Mouse (Mus musculus): ENCODE results near the gene Ccdc88a.
"Not testable (repeated sequence)": the region's sequence is repeated elsewhere in the genome, so short reads cannot be mapped to it uniquely, and the experiment has no call there.

Ccdc88a gene

GRCm38 (mm10) chr11:29448741-29449140 is 75.3 kb downstream of the Ccdc88a start:
- DNase-seq (ENCODE audit: low spot score), result no peak

DNA sequence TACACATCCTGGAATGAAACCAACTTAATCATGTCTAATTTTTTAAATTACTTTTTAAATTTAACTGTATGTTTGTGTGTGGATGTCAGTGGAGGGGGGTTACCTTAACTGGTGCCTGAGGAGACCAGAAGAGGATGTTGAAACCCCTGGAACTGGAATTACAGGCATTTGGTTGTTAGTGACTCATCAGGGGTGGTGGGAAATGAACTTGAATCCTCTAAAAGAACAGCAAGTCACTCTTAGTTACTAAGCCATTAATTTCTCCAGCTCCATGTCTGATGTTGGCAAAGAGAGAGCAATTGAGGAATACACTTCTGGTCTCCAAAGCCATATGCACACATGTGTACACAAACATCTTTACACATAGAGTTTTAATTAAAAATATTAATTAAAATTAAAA is 101.2 kb downstream of the Ccdc88a start:
- no peak for DNase-seq (ENCODE audit: low spot score)

GRCm38 (mm10) chr11:29493135-29493534 is 119.7 kb downstream of the Ccdc88a start:
- no peak for DNase-seq (ENCODE audit: low spot score)

DNA sequence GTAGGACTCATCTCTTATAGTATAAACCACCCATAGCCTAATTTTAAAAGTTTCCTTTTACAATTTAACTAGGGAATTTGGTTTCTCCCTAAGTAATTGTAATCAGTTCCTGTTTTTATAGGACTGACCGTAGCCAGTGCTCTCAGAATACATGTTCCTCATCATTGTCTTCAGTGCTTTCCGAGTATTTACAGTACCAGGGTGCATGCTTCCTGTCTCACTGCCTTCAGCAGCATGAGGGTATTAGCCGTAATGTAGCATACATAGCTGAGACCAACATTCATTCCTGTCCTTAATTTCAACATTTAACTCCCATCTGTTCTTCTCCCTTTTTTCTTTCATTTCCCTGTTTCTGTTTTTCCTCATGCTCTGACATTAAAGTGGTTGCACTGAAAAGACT is 123.5 kb downstream of the Ccdc88a start:
- no peak for DNase-seq (ENCODE audit: low spot score)

GRCm38 (mm10) chr11:29503948-29504893 is 130.8 kb downstream of the Ccdc88a start:
- DNase-seq (ENCODE audit: low spot score), result no peak

DNA sequence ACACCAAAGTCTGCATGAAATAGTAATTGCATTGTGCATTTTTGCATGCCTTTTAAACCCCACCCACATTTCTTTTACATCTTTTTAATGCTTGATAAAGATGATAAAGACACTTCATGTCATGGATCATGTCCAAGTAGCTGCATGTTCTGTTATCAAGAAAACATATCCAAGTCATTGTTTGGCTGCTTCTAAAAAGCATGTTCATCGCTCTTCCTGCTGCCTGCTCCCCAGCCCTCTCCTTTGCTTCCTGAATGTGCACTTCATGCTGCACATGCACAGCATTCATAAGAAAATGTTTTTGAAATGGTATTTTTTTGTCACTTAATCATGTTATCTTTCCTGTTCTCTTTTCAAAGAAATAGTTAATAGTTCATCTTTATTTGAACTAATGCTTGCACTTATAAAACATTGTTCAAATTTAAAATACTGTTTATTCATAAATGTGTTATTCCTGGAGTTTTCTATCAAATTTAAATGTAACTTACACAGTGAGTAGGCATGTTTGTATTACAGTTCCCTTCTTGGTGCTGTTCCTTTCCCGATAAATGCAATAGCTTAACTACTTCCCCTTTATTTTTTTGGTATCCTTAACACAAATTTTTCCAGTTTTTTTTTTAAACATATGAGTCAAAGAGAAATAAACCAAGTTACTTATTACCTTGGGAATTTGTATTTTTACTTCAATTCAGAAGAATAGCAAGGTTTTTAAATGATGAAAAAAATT is 131.6 kb downstream of the Ccdc88a start:
- DNase-seq (ENCODE audit: low spot score), result no peak

- DNase-seq (ENCODE audit: low spot score), result no peak
Observed at GRCm38 (mm10) chr11:29509421-29509820, 136.0 kb downstream of the Ccdc88a start.

DNA sequence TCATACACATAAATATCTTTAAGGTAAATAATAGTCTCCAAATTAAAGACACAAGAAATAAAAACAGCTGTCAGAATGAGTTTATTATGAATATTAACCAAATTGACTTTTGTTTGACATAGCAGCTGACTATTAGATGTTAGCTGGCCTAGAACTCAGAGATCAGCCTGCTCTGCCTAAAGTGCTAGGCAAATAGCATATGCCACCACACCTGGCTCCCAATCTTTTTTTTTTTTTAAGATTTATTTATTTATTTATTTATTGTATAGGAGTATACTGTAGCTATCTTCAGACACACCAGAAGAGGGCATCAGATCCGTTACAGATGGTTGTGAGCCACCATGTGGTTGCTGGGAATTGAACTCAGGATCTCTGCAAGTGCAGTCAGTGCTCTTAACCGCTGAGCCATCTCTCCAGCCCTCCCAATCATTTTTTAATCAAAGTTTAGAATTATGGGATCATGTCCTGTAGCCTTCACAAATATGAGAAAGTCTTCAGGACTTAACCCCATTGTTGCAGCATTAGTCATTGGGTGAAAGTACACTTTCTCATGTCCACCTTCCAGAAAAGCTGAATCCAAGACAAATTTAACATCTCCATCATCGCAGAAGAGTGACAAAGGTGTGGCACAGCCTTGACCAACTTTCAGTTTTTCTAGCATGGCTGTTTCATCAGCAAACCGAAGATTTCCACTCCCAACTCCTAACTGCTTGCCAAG is 139.5 kb downstream of the Ccdc88a start:
- DNase-seq (ENCODE audit: low spot score), result no peak

DNA sequence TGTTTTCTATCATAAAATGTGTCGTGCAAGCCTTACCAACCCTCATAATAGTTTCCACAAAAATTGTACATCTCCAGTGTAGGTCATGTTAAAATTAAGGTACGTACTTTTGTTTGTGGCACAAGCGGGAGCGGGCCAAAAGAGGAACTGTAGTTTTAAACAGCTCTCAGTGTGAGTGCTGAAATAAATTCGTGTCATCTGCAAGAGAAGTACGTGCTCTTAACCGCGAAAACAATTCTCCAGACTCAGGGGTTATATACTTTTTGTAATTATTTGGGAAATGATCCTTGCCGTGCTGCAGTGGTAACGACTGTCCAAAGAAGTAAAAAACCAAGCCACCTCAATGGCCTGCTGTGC is 140.8 kb downstream of the Ccdc88a start:
- DNase-seq (ENCODE audit: low spot score), result no peak

DNA sequence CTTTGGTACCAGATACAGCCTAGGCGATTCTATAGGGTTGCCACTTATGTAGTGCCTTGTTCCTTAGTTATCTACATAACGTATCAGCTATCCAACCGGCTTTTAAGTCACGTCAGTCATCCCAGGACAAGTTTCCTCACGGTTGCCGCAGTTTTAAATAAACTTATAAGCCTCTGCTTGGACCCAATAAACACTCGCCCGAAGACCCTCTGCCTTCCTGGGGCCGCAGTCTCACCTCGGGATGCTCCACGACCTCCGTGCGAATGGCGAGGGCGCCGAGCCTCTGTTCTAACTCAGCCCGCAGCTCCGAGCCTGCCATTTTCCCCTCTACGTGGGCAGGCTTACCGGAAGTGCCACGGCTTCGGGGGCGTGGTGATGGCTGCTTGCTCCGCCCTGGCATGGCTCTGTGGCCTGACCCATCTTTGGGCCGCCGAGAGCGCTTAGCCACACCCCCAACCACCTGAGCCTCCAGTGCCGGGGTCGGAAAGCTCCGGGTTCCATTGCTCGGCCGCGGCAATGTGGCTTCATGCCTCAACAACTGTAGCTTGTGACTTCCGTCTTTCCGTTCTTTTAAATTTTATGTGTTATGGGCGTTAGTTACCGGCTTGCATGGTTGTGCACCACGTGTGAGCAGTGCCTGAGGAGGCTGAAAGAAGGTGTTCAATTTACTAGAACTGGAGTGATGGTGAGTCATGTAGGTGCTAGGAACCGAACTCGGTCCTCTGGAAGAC is 141.4 kb downstream of the Ccdc88a start, which contains the start of gene Prorsd1:
Prorsd1 (minus strand) TSS at position 352 of the 731 bp plus-strand sequence.
- DNase-seq (ENCODE audit: low spot score), result peak; percentile 93

- DNase-seq (ENCODE audit: low spot score), result peak; percentile 77
Observed at GRCm38 (mm10) chr11:29525988-29526794, 152.7 kb downstream of the Ccdc88a start, which contains the start of gene Mtif2. Gene Mtif2, plus strand, starts transcription at chr11:29526408.

GRCm38 (mm10) chr11:29538201-29538600 is 164.7 kb downstream of the Ccdc88a start:
- no peak for DNase-seq (ENCODE audit: low spot score)

DNA sequence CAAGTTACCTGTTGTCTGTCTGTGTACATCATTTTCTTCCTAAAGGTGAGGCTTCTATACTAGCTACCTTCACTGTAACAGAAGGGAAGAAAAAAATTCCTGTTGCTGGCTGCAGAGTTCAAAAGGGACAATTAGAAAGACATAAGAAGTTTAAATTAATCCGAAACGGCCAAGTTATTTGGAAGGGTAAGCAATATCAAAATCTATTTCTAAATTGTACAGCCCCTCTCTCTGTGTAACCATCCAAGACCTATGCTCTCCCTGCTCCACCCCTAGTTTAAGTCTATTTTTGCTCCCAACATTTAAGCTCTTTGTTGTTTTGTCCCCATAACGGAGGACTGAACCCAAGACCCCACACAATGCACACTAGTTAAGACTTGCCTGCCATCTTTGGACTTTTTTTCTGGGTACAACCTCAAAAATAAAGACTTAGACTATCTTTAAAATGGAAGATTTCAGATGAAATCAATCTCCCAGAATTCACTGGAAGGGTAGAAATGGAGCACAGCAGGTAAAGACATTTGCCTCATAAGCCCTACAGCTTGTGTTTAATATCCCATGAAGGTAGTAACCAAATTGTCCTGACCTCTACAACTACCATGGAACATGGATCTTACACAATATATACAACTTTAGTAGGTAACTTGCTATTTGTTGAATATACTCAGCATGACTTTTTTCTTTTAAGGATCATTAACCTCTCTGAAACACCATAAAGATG is 170.9 kb downstream of the Ccdc88a start:
- DNase-seq (ENCODE audit: low spot score), result no peak

- not testable (repeated sequence) for DNase-seq (ENCODE audit: low spot score)
Observed at GRCm38 (mm10) chr11:29545150-29545752, 171.8 kb downstream of the Ccdc88a start.

GRCm38 (mm10) chr11:29546297-29546696 is 172.8 kb downstream of the Ccdc88a start:
- DNase-seq (ENCODE audit: low spot score), result not testable (repeated sequence)

DNA sequence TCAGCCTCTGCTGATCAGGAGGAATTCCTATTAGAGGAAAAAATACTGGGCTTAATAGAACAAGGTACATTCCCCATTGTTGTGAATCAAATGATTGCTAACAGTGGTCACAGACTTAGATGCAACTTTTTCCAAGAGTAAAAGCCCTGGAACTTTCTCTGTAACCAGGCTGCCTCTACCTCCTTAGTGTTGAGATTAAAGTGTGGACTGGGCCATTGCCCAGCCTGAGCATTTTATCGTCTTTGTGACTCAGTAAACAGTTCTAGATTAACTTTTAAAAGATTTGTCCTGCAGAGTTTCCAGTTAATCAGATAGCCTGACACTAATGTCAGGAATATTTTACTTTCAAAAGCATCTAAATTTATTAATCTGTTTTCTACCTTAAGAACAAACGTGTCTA is 173.3 kb downstream of the Ccdc88a start:
- no peak for DNase-seq (ENCODE audit: low spot score)

DNA sequence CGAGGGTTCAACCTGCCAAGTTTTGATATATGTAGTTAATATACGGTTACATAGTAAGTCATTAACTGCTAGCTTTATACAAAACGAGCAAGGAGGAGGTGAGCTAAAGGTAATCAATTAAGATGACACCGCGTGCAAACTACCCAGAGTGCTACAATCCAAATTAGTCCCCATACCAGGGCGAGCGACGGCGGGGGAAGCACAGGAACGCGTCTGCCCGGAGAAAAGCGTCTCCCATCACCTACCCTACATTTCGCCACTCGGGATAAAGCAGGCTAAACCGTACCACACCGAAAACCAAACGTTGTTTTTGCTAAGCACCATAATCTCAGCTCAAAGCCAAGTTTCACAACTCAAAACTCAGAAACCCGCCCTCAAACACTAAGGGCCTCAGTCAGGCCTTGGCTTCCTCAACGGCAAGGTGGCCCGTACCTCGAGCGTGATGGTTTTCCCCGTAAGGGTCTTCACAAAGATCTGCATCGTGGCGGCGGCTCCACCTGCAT is 173.8 kb downstream of the Ccdc88a start:
- DNase-seq (ENCODE audit: low spot score), result no peak

DNA sequence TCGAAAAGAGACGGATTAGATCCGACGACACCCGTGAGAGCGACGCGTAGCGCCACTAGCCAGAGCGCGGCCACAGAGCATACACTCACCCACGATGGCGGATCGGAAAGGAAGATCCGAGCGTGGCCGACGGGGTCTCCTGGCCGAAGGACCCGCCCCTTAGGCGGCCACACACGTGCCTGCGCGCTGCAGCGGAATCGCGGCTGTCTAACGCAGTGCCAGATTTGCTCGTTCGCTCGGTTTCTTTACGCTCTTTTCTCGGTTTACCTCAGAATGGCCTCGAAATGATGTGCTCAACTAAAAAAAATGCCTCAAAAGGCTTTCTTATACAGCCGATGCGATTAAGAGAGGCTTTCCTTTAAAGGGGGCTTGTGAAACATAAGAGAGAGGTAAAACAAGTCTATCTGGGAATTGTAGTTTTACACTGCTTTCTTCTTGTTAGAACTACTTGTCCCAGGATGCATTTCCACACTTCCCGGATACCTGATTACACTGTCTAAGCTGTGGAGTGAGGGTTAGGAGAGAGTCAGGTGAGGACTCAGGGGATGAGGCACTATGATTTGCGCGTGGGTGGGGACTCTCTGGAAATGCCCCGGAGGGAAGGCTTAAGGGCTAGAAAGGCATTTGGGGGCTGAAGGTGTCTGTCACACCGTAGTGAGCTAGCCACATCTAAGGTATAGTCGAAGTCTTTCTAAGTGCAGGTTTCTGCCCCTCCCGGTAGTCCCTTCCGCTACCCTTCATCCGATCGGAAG is 174.5 kb downstream of the Ccdc88a start, which contains the start of the genes Clhc1 and Rps27a:
Clhc1 (plus strand) TSS at position 199 of the 752 bp plus-strand sequence.
Rps27a (minus strand) TSS at position 358 of the 752 bp plus-strand sequence.
- DNase-seq (ENCODE audit: low spot score), result peak; percentile 95

All from urinary bladder, postnatal 14 days (tissue).